Mouse (Mus musculus): Measurements from ENCODE around the gene Palmd. TPM values are rescaled to one million over a fixed set of nuclear protein-coding genes. Genes with fewer than 3 reads are reported as not detected.

Gene Palmd
- polyA plus RNA-seq, 1 experiment from 2014 or later, result 17.7 TPM

DNA sequence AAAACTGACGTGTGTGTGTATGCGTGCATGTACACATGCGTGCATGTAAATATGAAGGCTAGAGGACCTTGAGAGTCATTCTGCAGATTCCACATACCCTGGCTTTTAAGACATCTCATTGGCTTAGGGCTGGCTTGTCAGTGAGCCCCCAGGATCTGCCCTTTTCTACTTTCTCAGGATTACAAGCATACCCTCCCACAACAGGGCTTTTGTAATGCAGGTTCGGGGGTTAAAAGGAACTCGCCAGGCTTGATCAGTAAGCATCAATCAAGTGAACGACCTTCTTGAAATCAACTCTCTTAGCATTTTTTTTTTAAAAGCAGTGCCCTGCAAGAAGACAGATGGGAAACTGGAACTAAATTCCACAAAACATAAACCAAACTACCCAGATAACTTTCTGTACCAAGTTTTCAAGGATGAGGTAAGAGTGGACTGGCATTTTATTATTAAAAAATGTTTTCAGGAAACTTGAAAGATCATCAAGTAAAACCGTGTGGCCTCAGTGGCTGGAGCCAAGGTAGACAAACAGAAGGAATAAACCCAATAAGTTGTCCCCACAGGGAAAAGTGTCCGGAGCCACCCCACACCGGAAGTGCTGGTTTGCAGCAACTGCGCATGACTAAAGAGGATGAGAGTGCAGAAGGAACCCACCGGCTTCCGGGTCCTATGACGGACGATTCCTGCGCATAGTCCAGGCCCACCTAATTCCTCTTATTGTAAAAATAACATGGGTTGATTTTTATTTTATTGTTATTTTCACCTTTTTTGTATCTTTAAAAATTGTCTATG is 7.2 kb downstream of the Palmd start:
- WGBS, result 80% methylated on average over 15 of the region's 15 CpGs
- Histone ChIP-seq H3K4me2 (ENCODE audit: low read length) (no peak overlapping the region), H3K4me1 (ENCODE audit: control insufficient read depth in 2 of 2, insufficient read depth in 2 of 2, low read length in 2 of 2) (peaks cover 0 to 6% of the 10 kb centered on the region in 2 experiments; a peak in 1 of 4 replicates), H3K9ac (ENCODE audit: low read length) (no peak overlapping the region), H3K4me3 (ENCODE audit: control insufficient read depth in 1 of 2, insufficient read depth in 1 of 2, low read depth in 1 of 2, low read length in 2 of 2) (no peak overlapping the region), H3K27me3 (ENCODE audit: control insufficient read depth, insufficient read depth, low read length) (no peaks in the 10 kb centered on the region), H3K9me3 (ENCODE audit: control insufficient read depth, low read length) (no peaks in the 10 kb centered on the region), H3K27ac (replicated peaks in 1 of 2; ENCODE audit: control insufficient read depth in 1 of 2, insufficient read depth in 1 of 2, low read depth in 2 of 2, low read length in 2 of 2) (no peak overlapping the region), H3K36me3 (ENCODE audit: control insufficient read depth, insufficient read depth, low read length) (no peaks in the 10 kb centered on the region)
- ATAC-seq (ENCODE audit: insufficient number of reproducible peaks, insufficient read depth, low FRiP score, low read depth), result no peak

DNA sequence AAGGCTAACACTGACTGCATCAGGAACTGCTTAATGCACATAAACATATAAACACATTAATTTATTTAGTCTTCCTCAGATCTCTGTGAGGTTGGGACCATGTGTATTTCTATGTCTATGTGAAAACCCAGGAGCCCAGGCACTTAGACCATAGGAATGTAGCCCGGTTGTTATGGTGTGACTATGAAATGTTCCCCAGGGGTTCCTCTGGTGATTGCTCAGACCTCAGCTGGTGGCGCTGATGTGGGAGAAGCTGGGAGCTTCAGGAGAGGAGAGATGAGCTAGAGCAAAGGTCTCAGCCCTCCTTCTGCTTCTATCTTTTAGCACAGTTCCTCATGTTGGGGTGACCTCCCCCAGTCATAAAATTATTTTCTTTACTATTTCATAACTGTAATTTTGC is 8.4 kb downstream of the Palmd start:
- Histone ChIP-seq H3K27ac (replicated peaks in 1 of 2; ENCODE audit: control insufficient read depth in 1 of 2, insufficient read depth in 1 of 2, low read depth in 2 of 2, low read length in 2 of 2) (no peak overlapping the region), H3K9me3 (ENCODE audit: control insufficient read depth, low read length) (no peaks in the 10 kb centered on the region), H3K4me1 (ENCODE audit: control insufficient read depth in 2 of 2, insufficient read depth in 2 of 2, low read length in 2 of 2) (no peaks in the 10 kb centered on the region), H3K4me2 (ENCODE audit: low read length) (no peak overlapping the region), H3K9ac (ENCODE audit: low read length) (no peak overlapping the region), H3K4me3 (ENCODE audit: control insufficient read depth in 1 of 2, insufficient read depth in 1 of 2, low read depth in 1 of 2, low read length in 2 of 2) (no peak overlapping the region), H3K27me3 (ENCODE audit: control insufficient read depth, insufficient read depth, low read length) (no peaks in the 10 kb centered on the region), H3K36me3 (ENCODE audit: control insufficient read depth, insufficient read depth, low read length) (no peaks in the 10 kb centered on the region)
- 70% methylated on average over 2 of the region's 2 CpGs for WGBS
- no peak for ATAC-seq (ENCODE audit: insufficient number of reproducible peaks, insufficient read depth, low FRiP score, low read depth)

GRCm38 (mm10) chr3:116955061-116955460 is 13.7 kb downstream of the Palmd start:
- no peak overlapping the region for H3K9ac ChIP-seq (ENCODE audit: low read length)
- no peak for ATAC-seq (ENCODE audit: insufficient number of reproducible peaks, insufficient read depth, low FRiP score, low read depth)
- peaks cover 0 to 3% of the 10 kb centered on the region in 2 experiments; a peak in 1 of 4 replicates for H3K4me1 ChIP-seq (ENCODE audit: control insufficient read depth in 2 of 2, insufficient read depth in 2 of 2, low read length in 2 of 2)
- no peak overlapping the region for H3K27ac ChIP-seq (replicated peaks in 1 of 2; ENCODE audit: control insufficient read depth in 1 of 2, insufficient read depth in 1 of 2, low read depth in 2 of 2, low read length in 2 of 2)
- WGBS, result 52% methylated on average over 6 of the region's 6 CpGs
- no peaks in the 10 kb centered on the region for H3K36me3 ChIP-seq (ENCODE audit: control insufficient read depth, insufficient read depth, low read length)
- no peak overlapping the region for H3K4me3 ChIP-seq (ENCODE audit: control insufficient read depth in 1 of 2, insufficient read depth in 1 of 2, low read depth in 1 of 2, low read length in 2 of 2)
- H3K27me3 ChIP-seq (ENCODE audit: control insufficient read depth, insufficient read depth, low read length), result no peaks in the 10 kb centered on the region
- H3K9me3 ChIP-seq (ENCODE audit: control insufficient read depth, low read length), result no peaks in the 10 kb centered on the region
- no peak overlapping the region for H3K4me2 ChIP-seq (ENCODE audit: low read length)

DNA sequence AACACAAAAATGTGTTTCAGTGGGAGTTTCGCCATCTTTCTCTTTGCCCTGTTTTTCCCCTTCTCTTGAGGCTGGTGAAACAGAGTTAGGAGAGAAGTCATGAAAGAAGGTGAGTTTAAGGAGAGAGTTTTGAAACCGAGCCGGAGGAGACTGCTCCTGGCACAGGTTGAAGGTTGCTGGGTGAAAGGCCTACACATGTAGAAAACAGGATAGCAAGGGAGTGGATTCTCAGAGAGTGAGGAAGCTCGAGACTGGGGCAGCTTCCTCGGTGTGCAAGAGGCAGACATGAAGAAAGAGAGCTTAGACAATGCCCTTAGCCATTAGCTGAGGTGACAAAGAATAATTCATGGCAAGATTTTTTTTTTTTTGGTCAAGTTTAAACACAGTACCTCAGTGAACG is 15.4 kb downstream of the Palmd start:
- no peak overlapping the region for H3K4me2 ChIP-seq (ENCODE audit: low read length)
- H3K9ac ChIP-seq (ENCODE audit: low read length), result no peak overlapping the region
- H3K36me3 ChIP-seq (ENCODE audit: control insufficient read depth, insufficient read depth, low read length), result no peaks in the 10 kb centered on the region
- no peak overlapping the region for H3K4me3 ChIP-seq (ENCODE audit: control insufficient read depth in 1 of 2, insufficient read depth in 1 of 2, low read depth in 1 of 2, low read length in 2 of 2)
- ATAC-seq (ENCODE audit: insufficient number of reproducible peaks, insufficient read depth, low FRiP score, low read depth), result no peak
- WGBS, result 81% methylated on average over 6 of the region's 6 CpGs
- no peaks in the 10 kb centered on the region for H3K27me3 ChIP-seq (ENCODE audit: control insufficient read depth, insufficient read depth, low read length)
- H3K27ac ChIP-seq (replicated peaks in 1 of 2; ENCODE audit: control insufficient read depth in 1 of 2, insufficient read depth in 1 of 2, low read depth in 2 of 2, low read length in 2 of 2), result no peak overlapping the region
- H3K4me1 ChIP-seq (ENCODE audit: control insufficient read depth in 2 of 2, insufficient read depth in 2 of 2, low read length in 2 of 2), result peaks cover 0 to 3% of the 10 kb centered on the region in 2 experiments; a peak in 1 of 4 replicates
- no peaks in the 10 kb centered on the region for H3K9me3 ChIP-seq (ENCODE audit: control insufficient read depth, low read length)

- WGBS, result 72% methylated on average over 8 of the region's 8 CpGs
- peak overlapping the region in 1 of 2 experiments; percentile 19; a peak in 1 of 4 replicates for H3K27ac ChIP-seq (replicated peaks in 1 of 2; ENCODE audit: control insufficient read depth in 1 of 2, insufficient read depth in 1 of 2, low read depth in 2 of 2, low read length in 2 of 2)
Observed at GRCm38 (mm10) chr3:116952242-116952899, 16.4 kb downstream of the Palmd start.

DNA sequence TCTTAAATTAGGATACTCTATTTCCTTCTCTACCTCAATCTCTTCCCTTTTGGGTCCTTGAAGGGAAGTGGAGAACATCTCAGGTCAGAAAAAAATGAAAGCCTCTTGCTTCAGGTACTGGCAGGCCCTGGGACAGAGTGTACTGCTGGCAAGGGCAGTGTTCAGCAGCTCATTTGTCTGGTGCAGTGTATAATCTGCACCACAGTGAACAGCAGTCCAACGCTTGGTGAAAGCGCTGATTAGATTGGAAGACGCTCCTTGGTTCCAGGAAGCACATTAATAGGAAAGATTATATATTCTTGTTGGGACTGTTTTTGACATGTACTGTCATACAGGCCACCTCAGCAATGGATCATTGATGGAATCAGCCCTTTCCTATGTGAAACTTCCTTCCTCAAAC is 17.3 kb downstream of the Palmd start:
- H3K4me1 ChIP-seq (ENCODE audit: control insufficient read depth in 2 of 2, insufficient read depth in 2 of 2, low read length in 2 of 2), result peaks cover 0 to 3% of the 10 kb centered on the region in 2 experiments; a peak in 1 of 4 replicates
- 56% methylated on average over 3 of the region's 3 CpGs for WGBS
- H3K9ac ChIP-seq (ENCODE audit: low read length), result no peak overlapping the region
- no peaks in the 10 kb centered on the region for H3K27me3 ChIP-seq (ENCODE audit: control insufficient read depth, insufficient read depth, low read length)
- no peaks in the 10 kb centered on the region for H3K9me3 ChIP-seq (ENCODE audit: control insufficient read depth, low read length)
- H3K4me2 ChIP-seq (ENCODE audit: low read length), result no peak overlapping the region
- H3K4me3 ChIP-seq (ENCODE audit: control insufficient read depth in 1 of 2, insufficient read depth in 1 of 2, low read depth in 1 of 2, low read length in 2 of 2), result no peak overlapping the region
- H3K36me3 ChIP-seq (ENCODE audit: control insufficient read depth, insufficient read depth, low read length), result no peaks in the 10 kb centered on the region
- no peak for ATAC-seq (ENCODE audit: insufficient number of reproducible peaks, insufficient read depth, low FRiP score, low read depth)
- H3K27ac ChIP-seq (replicated peaks in 1 of 2; ENCODE audit: control insufficient read depth in 1 of 2, insufficient read depth in 1 of 2, low read depth in 2 of 2, low read length in 2 of 2), result peak overlapping the region in 1 of 2 experiments; percentile 8; a peak in 1 of 4 replicates

More at GRCm38 (mm10) chr3:116952242-116952899, 16.4 kb downstream of the Palmd start:
- no peak overlapping the region for H3K4me2 ChIP-seq (ENCODE audit: low read length)
- no peaks in the 10 kb centered on the region for H3K27me3 ChIP-seq (ENCODE audit: control insufficient read depth, insufficient read depth, low read length)
- H3K9me3 ChIP-seq (ENCODE audit: control insufficient read depth, low read length), result no peaks in the 10 kb centered on the region
- H3K4me3 ChIP-seq (ENCODE audit: control insufficient read depth in 1 of 2, insufficient read depth in 1 of 2, low read depth in 1 of 2, low read length in 2 of 2), result no peak overlapping the region
- ATAC-seq (ENCODE audit: insufficient number of reproducible peaks, insufficient read depth, low FRiP score, low read depth), result no peak
- H3K9ac ChIP-seq (ENCODE audit: low read length), result no peak overlapping the region
- H3K36me3 ChIP-seq (ENCODE audit: control insufficient read depth, insufficient read depth, low read length), result no peaks in the 10 kb centered on the region
- peaks cover 0 to 3% of the 10 kb centered on the region in 2 experiments; a peak in 1 of 4 replicates for H3K4me1 ChIP-seq (ENCODE audit: control insufficient read depth in 2 of 2, insufficient read depth in 2 of 2, low read length in 2 of 2)

DNA sequence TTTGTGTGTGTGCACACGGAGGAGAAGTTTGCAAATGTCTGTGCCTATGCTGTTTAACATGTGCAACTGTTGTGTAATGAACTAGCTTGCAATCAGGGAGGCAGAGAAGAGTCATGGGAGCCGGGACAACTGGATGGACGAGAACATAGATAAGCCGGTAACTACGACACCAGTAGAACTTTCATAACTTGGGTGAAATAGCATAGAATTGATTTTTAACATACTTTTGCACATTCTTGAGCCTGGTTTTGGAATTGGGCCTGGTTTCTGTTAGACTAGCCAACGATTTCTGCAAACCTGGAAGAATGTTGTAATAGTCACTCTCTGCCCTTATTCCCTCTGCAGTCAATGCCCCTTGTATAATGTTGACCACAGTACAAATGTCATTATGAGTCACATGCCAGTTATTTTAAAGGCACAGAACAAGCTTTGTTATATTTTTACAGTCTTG is 18.1 kb downstream of the Palmd start:
- 76% methylated on average over 6 of the region's 6 CpGs for WGBS
- H3K36me3 ChIP-seq (ENCODE audit: control insufficient read depth, insufficient read depth, low read length), result no peaks in the 10 kb centered on the region
- H3K27me3 ChIP-seq (ENCODE audit: control insufficient read depth, insufficient read depth, low read length), result no peaks in the 10 kb centered on the region
- no peak overlapping the region for H3K27ac ChIP-seq (replicated peaks in 1 of 2; ENCODE audit: control insufficient read depth in 1 of 2, insufficient read depth in 1 of 2, low read depth in 2 of 2, low read length in 2 of 2)
- peaks cover 0 to 3% of the 10 kb centered on the region in 2 experiments; a peak in 1 of 4 replicates for H3K4me1 ChIP-seq (ENCODE audit: control insufficient read depth in 2 of 2, insufficient read depth in 2 of 2, low read length in 2 of 2)
- no peak overlapping the region for H3K4me3 ChIP-seq (ENCODE audit: control insufficient read depth in 1 of 2, insufficient read depth in 1 of 2, low read depth in 1 of 2, low read length in 2 of 2)
- no peaks in the 10 kb centered on the region for H3K9me3 ChIP-seq (ENCODE audit: control insufficient read depth, low read length)
- no peak overlapping the region for H3K4me2 ChIP-seq (ENCODE audit: low read length)
- no peak for ATAC-seq (ENCODE audit: insufficient number of reproducible peaks, insufficient read depth, low FRiP score, low read depth)
- H3K9ac ChIP-seq (ENCODE audit: low read length), result no peak overlapping the region
